Mouse (Mus musculus) embryonic fibroblast, embryonic 13.5 days (primary cell): ENCODE measurements around the gene Cdk7.

Experiments
- CTCF ChIP-seq: IDR thresholded peaks from 2 replicates; pipeline ENCODE4 v1.5.1; 2011; ENCODE audit warnings: mild to moderate bottlenecking, control low read depth, low read length, moderate library complexity, borderline replicate concordance; ENCODE audit not compliant: insufficient read depth
- POLR2A ChIP-seq: IDR thresholded peaks from 2 replicates; pipeline ENCODE4 v1.6.1; 2011; ENCODE audit warnings: low read depth, mild to moderate bottlenecking, control low read depth, low read length, moderate library complexity

DNA sequence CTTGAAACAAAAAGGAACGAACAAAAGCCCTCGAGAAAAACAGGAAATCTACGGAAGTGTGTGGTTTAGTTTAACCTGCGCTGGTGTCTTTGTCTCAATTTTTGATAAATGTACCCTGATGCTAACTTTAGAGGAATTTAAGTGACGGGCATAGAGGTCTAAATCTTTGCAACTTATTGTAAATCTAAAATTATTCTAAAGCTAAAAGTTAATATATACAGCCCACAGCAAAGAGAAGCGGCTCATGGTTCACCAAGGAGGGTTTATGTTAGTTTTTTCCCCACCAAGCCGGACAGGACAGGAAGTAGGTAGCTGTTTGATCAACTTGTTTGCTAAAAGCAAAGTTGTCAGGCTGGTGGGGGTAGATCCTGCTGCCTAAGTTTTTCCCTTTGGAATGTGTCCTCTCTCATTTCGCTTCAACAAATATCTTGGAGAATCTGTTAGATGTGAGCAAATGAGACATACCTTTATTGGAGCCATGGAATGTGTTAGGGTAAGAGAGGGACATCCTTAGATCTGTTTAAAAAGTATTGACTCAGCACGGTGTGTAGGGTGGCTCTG lies 60.5 kb downstream of the Cdk7 start:
- TF ChIP-seq CTCF (no peak), POLR2A (no peak)
